Mouse (Mus musculus) myocyte (in vitro differentiated cells): ENCODE data around the gene Rps6ka6. TPM values are rescaled to one million over a fixed set of nuclear protein-coding genes. Genes with fewer than 3 reads are reported as not detected.

Source experiments
- polyA plus RNA-seq: library from polyadenylated mRNA; unstranded; fragments of >200 nt; fragmentation: generic; extraction: Trizol; gene quantifications from one replicate; pipeline ENCODE4 v1.2.1, GENCODE M21; 2012; ENCODE audit warnings: missing spikeins

Gene Rps6ka6
- polyA plus RNA-seq, 1 experiment, result not detected

Other genes starting within 250 kb of the Rps6ka6 start
- not detected for gene Hdx, start 159.1 kb upstream of the Rps6ka6 start, polyA plus RNA-seq